Mouse (Mus musculus) left cerebral cortex, postnatal 25 days (tissue): Measurements from ENCODE around the gene Tns4. TPM values are rescaled to one million over a fixed set of nuclear protein-coding genes. Genes with fewer than 3 reads are reported as not detected.

Source experiments
- DNase-seq, 2 experiments: peaks; one replicate each; pipeline ENCODE4 v3.0.0; 2022; ENCODE audit warnings: low spot score in 2 of 2, mixed read lengths in 1 of 2
- intact Hi-C: fragments of 180-260 bp; cut with DNase I; formaldehyde crosslinking; loops from one replicate; pipeline ENCODE4 v1.15.1; 2025
- total RNA-seq, 2 experiments: library from RNA; stranded (reverse); gene quantifications; 2 replicates each; pipeline ENCODE4 v1.2.3; 2021

Gene Tns4
- total RNA-seq, 2 experiments from 2014 or later = 0.21 to 0.64 TPM

DNA sequence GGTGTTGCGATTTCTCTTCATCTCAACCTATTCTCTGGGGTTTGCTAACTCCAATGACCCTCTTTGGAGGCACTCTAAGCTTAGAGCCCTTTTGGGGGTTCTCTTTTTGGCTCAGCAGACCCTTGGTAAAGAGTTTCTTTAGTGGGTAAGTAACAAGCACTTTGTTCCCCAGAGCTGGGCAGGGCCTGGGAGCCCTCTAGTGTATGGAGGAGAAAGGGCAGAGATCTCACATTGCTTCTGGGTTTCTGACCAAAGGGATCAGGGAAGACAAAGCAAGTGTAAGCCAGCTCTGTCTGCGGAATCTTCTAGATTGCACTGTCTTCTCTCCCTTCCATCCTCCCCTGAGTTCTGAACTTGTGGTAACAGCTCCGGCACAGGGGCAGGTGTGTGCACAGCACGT is 53.8 kb downstream of the Tns4 start:
- intact Hi-C loops = loop anchor here (5.0 kb wide), 2 partner anchors 53 to 113 kb away; partner anchors contain the start of gene Gjd3
- DNase-seq = no peak

DNA sequence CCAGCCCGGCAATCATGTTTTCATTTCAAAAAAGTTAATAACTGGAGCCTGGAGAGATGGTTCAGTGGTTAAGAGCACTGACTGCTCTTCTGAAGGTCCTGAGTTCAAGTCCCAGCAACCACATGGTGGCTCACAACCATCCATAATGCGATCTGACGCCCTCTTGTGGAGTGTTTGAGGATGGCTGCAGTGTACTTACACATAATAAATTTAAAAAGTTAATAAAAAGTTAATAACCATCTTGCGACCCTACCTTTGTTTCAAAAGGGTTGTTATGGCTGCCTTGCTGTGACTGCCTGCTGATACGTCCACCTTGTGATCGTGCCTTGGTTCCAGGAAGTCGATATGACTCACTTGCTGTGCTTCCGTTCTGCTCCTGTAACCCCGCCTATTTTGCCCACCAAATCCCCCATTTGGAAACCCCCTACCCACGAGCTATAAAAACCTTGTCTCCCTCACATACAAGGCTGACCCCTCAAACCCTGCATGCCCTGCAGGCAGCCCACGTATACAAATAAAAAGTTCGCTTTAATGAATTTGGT is 62.1 kb downstream of the Tns4 start:
- intact Hi-C loops = no loop called here
- no peak for DNase-seq

DNA sequence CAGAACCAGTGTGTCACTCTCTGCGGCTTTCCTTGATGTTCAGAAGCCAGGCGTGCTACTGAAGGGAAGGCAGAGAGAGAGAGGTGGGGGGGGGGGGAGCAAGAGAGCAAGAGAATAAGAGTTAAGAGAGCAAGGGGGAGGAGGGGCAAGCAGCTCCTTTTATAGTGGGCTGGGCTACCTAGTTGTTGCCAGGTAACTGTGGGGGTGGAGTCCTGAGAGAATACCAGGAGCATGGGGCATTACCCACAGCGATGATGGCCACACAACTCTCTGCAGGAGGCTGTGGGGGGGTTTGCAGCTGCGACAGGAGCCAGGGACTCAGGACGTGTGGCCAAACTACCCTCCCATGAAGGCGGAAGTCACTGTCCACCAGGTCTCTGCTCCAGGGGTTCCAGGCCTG is 63.2 kb downstream of the Tns4 start:
- no peak for DNase-seq
- intact Hi-C loops = no loop called here

DNA sequence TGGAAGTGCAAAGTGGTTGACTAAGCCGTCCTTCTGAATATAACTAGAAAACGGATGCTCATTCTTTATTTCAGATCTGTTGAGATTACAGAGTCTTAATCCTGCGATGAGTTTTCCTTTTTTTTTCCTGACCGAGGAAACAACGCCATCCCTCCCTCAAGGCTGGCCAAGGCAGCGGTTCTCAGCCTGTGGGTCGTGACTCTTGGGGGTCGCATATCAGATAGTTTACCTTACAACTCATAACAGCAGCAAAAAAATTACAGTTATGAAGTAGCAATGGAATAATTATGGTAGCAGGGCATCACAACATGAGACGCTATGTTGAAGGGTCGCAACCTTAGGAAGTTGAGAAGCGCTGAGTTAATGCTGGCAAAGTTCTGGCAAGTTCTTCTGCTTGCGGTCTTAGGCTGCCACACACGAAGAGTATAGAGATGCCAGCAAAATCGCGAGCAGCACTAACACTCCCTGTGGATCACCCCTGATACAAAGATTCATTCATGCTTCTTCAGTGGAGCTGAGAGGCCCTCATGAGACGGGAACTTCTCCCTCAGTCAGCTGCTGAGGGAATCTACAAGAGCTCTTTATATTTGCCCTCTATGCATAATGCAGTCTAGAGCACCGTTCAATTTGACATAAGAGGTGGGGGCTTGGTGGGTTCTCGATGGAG is 64.5 kb downstream of the Tns4 start:
- intact Hi-C loops = no loop called here
- no peak for DNase-seq

DNA sequence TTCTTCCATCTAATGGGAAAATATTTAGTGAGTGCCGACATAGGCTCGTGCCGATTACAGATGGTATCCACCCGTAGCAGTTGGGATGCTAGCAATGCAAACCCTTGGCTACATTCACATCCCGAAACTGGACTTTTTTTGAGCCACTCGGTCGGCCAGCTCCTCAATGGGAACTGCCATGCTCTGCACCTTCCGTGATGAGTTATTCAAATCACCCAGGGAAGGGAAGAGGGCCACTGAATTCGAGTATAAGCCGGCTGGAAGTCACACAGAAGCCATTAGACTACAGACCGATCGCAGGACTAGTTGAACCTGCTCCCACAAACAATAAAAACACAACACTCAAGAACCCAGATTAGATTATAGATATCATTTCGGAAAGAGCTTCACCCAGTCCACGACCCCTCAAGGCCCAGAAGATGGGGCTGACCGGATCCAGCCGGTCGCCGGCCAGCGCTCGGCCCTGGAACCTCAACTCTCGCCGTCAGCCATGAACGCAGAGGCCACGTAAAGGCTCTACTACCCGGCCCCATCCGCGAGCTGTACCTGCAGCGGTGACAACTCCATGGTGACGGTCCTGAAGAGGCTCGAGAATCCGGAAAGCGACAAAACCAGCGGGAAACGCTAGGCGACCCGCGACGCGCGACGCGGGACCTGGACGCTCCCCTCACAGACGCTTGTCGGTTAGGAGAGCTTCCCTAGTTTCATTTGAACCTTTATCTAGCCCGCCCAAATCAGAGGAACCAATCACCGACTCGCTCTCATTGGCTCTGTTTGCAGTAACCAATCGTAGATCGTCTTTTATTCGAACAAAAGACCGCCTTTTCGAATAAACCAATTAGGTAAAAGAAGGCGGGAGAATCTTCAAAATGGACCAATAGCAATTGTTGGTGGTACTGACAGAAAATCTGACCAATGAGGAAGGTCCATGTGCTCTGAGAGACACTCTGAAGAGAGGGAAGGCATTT is 65.3 kb downstream of the Tns4 start, which contains the start of gene Top2a:
Top2a (minus strand) TSS at position 690 of the 968 bp plus-strand sequence.
- intact Hi-C loops = no loop called here

DNA sequence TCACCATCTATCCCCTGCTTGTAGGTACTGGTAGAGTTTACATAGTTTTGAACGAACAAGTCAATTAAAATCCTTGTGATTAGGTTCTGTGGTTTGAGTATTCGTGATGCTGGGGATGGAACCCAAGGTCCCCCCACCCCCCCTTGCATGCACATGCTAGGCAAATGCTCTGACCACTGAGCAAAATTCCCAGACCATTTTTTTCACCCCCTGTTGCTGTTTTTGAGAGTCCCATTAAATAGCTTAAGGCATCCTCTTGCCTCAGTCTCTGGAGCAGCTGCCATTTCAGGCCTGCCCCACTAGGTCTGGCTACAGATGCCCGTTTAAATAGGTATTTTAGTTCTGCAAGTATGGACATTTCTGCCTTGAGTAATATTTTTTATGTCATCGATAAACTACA is 66.0 kb downstream of the Tns4 start:
- intact Hi-C loops = no loop called here
- DNase-seq = no peak

More for the DNA sequence above, 65.3 kb downstream of the Tns4 start, which contains the start of gene Top2a:
- DNase-seq = peak; percentile 97 to 99

DNA sequence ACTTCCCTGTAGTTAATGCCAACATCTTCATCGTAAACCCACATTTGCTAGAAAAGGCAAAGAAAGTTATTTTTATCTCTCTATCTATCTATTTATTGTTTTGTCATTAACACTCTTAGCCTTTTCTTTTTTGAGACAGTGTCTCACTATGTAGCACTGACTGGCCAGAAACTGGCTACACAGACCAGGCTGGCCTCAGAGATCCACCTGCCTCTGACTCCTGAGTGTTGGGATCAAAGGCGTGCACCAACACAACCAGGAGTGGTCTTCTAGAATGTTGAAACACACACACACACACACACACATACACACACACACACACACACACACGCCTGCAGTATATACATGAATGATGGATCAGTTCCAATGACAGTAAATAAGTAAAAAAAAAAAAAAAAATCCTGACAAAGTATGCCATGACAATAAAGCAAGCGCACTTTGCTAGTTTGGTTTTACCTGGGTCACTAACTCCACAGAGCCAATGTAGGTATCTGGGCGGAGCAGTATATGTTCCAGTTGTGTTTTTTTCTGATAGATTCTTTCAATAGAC is 66.6 kb downstream of the Tns4 start:
- no peak for DNase-seq
- intact Hi-C loops = no loop called here

DNA sequence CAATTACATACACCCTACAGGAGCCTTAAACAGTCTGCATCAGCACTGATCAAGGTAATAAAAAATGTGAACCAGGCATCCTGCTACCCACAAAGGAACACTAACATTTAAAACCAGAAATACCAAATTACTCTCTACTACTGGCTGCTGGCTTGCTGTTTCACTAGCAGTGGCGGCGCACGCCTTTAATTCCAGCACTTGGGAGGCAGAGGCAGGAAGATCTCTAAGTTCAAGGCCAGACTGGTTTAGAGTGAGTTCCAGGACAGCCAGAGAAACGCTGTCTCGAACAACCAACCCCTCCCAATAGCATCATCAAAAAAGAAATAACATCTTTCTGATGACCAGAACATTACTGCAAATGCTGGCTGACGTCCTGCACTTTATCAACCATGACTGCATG is 69.3 kb downstream of the Tns4 start:
- intact Hi-C loops = no loop called here
- no peak for DNase-seq

Other genes starting within 250 kb of the Tns4 start
- 10 to 100 TPM; 61.3 to 63.3 TPM for gene Wipf2, start 225.7 kb downstream of the Tns4 start, total RNA-seq
- gene Cdc6, start 181.5 kb downstream of the Tns4 start, total RNA-seq = under 1 TPM; 0.21 to 0.60 TPM
- gene Rara, start 161.5 kb downstream of the Tns4 start, total RNA-seq = 10 to 100 TPM in 1 of 2 experiments, 1 to 10 TPM in 1; 9.4 to 12.1 TPM
- 1 to 10 TPM; 2.9 to 3.0 TPM for gene Gjd3, start 106.3 kb downstream of the Tns4 start, total RNA-seq
- 1 to 10 TPM in 1 of 2 experiments, under 1 TPM in 1; 0.87 to 1.3 TPM for gene Top2a, start 65.1 kb downstream of the Tns4 start, total RNA-seq
- gene Igfbp4, start 48.1 kb downstream of the Tns4 start, total RNA-seq = 10 to 100 TPM; 71.2 to 78.2 TPM
- gene Ccr7, start 65.8 kb upstream of the Tns4 start, total RNA-seq = under 1 TPM in 1 of 2 experiments, not detected in 1; 0.16 TPM
- 10 to 100 TPM; 56.0 to 59.7 TPM for gene Smarce1, start 141.7 kb upstream of the Tns4 start, total RNA-seq
- 10 to 100 TPM; 26.3 to 27.0 TPM for gene Krt222, start 154.8 kb upstream of the Tns4 start, total RNA-seq
- gene Krt24, start 196.0 kb upstream of the Tns4 start, total RNA-seq = not detected
- gene Krt25, start 233.6 kb upstream of the Tns4 start, total RNA-seq = not detected
- gene Krt26, start 248.7 kb upstream of the Tns4 start, total RNA-seq = not detected